Mouse (Mus musculus) E14TG2a.4 (cell line): ENCODE results near the gene Pdpk1.

Experiments used
- CTCF ChIP-seq: conservative IDR thresholded peaks from 2 replicates; pipeline ENCODE4 v1.5.1; 2014; ENCODE audit warnings: low read length
- NANOG ChIP-seq: IDR thresholded peaks from 2 replicates; pipeline ENCODE4 v1.6.1; 2014; ENCODE audit warnings: borderline replicate concordance, low read length, mixed read lengths

GRCm38 (mm10) chr17:24126801-24127200 is 23.9 kb downstream of the Pdpk1 start:
- TF ChIP-seq CTCF: no peak
- no peak for TF ChIP-seq NANOG
